Mouse (Mus musculus): ENCODE measurements around the gene Mrpl23. TPM values are rescaled to one million over a fixed set of nuclear protein-coding genes. Genes with fewer than 3 reads are reported as not detected.

Gene Mrpl23
- polyA plus RNA-seq, 1 experiment from 2014 or later: 23.5 TPM

DNA sequence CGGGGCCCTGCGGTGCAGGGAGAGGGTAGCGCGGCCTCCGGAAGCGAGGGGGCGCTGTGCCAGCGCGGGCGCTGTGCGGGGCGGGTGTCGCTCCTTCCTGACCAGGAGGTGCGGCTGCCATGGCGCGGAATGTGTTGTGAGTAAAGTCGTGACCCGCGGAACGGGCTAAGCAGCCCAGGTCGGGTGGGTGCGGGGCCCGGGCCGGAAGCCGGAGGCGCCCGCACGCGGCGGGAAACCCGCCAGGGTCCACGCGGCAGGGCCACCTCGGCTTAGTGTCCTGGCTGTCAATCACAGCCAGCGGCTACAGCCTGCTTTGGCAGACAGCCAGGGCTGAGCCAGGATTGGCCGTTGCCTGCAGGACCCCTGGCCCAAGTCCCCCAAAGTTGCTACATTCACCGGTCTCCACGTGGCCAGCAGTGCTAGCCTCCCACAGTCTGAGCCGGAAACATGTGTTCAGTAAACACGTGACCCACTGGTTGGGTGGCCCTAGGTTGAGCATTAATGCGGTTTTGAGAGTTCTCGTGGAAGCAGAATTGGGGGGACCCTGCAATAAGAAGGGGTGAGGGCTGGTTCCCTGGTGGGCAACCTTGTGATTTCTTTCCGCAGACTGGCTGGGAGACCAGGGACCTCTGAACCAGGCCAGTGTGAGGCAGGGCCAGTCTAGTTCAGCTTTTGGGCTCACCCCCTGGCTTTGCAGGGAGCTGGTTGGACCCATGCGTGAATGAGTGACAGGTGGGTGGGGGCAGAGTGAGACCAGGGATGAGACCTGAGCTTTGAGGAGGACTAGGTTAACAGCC lies 771 bp downstream of the Mrpl23 start:
- Histone ChIP-seq H3K27me3 (ENCODE audit: control insufficient read depth, insufficient read depth, low read length) (no peaks in the 10 kb centered on the region), H3K9me3 (ENCODE audit: control insufficient read depth, low read length) (no peaks in the 10 kb centered on the region), H3K4me2 (ENCODE audit: low read length) (peak overlapping the region; percentile 76), H3K36me3 (ENCODE audit: control insufficient read depth, insufficient read depth, low read length) (peaks cover 14% of the 10 kb centered on the region; the same call in 1 of the 2 replicates), H3K4me3 (ENCODE audit: control insufficient read depth in 1 of 2, insufficient read depth in 1 of 2, low read depth in 1 of 2, low read length in 2 of 2) (peak overlapping the region; percentile 40 to 59), H3K4me1 (ENCODE audit: control insufficient read depth in 2 of 2, insufficient read depth in 2 of 2, low read length in 2 of 2) (peaks cover 36 to 43% of the 10 kb centered on the region in 2 experiments), H3K9ac (ENCODE audit: low read length) (peak overlapping the region; percentile 74), H3K27ac (replicated peaks in 1 of 2; ENCODE audit: control insufficient read depth in 1 of 2, insufficient read depth in 1 of 2, low read depth in 2 of 2, low read length in 2 of 2) (peak overlapping the region; percentile 87 to 96)
- ATAC-seq (ENCODE audit: insufficient number of reproducible peaks, insufficient read depth, low FRiP score, low read depth): peak; percentile 80
- 3% methylated on average over 42 of the region's 44 CpGs for WGBS

GRCm38 (mm10) chr7:142535116-142535515 lies 2.6 kb downstream of the Mrpl23 start:
- H3K4me2 ChIP-seq (ENCODE audit: low read length): no peak overlapping the region
- no peak overlapping the region for H3K4me3 ChIP-seq (ENCODE audit: control insufficient read depth in 1 of 2, insufficient read depth in 1 of 2, low read depth in 1 of 2, low read length in 2 of 2)
- peaks cover 37 to 51% of the 10 kb centered on the region in 2 experiments for H3K4me1 ChIP-seq (ENCODE audit: control insufficient read depth in 2 of 2, insufficient read depth in 2 of 2, low read length in 2 of 2)
- WGBS: 64% methylated on average over 4 of the region's 4 CpGs
- H3K27me3 ChIP-seq (ENCODE audit: control insufficient read depth, insufficient read depth, low read length): no peaks in the 10 kb centered on the region
- H3K9ac ChIP-seq (ENCODE audit: low read length): peak overlapping the region; percentile 18; the same call in 1 of the 2 replicates
- peaks cover 14% of the 10 kb centered on the region; the same call in 1 of the 2 replicates for H3K36me3 ChIP-seq (ENCODE audit: control insufficient read depth, insufficient read depth, low read length)
- H3K27ac ChIP-seq (replicated peaks in 1 of 2; ENCODE audit: control insufficient read depth in 1 of 2, insufficient read depth in 1 of 2, low read depth in 2 of 2, low read length in 2 of 2): peak overlapping the region; percentile 87 to 96
- ATAC-seq (ENCODE audit: insufficient number of reproducible peaks, insufficient read depth, low FRiP score, low read depth): no peak
- H3K9me3 ChIP-seq (ENCODE audit: control insufficient read depth, low read length): no peaks in the 10 kb centered on the region

DNA sequence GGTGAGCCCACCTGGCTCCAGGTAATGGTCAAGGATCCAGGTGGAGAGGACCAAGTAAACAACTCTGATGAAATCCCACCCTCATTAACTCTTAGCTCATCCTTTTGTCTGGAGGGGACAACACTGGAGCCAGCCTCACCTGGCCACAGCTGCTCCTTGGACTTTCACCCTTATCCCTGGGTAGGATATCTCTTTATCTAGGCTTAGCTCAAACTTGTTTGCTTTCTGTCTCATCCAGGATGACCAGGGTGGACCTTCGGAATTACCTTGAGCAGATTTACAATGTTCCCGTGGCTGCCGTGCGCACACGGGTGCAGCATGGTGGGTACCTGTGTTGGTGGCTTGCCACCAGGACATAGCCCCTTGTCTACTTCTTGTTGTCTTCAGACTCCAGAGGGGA lies 3.3 kb downstream of the Mrpl23 start:
- H3K9ac ChIP-seq (ENCODE audit: low read length): no peak overlapping the region
- H3K9me3 ChIP-seq (ENCODE audit: control insufficient read depth, low read length): no peaks in the 10 kb centered on the region
- no peak overlapping the region for H3K4me2 ChIP-seq (ENCODE audit: low read length)
- peak overlapping the region; percentile 87 to 96 for H3K27ac ChIP-seq (replicated peaks in 1 of 2; ENCODE audit: control insufficient read depth in 1 of 2, insufficient read depth in 1 of 2, low read depth in 2 of 2, low read length in 2 of 2)
- H3K4me3 ChIP-seq (ENCODE audit: control insufficient read depth in 1 of 2, insufficient read depth in 1 of 2, low read depth in 1 of 2, low read length in 2 of 2): no peak overlapping the region
- ATAC-seq (ENCODE audit: insufficient number of reproducible peaks, insufficient read depth, low FRiP score, low read depth): no peak
- peaks cover 38 to 53% of the 10 kb centered on the region in 2 experiments for H3K4me1 ChIP-seq (ENCODE audit: control insufficient read depth in 2 of 2, insufficient read depth in 2 of 2, low read length in 2 of 2)
- no peaks in the 10 kb centered on the region for H3K27me3 ChIP-seq (ENCODE audit: control insufficient read depth, insufficient read depth, low read length)
- WGBS: 97% methylated on average over 5 of the region's 5 CpGs
- H3K36me3 ChIP-seq (ENCODE audit: control insufficient read depth, insufficient read depth, low read length): peaks cover 16% of the 10 kb centered on the region; the same call in 1 of the 2 replicates

DNA sequence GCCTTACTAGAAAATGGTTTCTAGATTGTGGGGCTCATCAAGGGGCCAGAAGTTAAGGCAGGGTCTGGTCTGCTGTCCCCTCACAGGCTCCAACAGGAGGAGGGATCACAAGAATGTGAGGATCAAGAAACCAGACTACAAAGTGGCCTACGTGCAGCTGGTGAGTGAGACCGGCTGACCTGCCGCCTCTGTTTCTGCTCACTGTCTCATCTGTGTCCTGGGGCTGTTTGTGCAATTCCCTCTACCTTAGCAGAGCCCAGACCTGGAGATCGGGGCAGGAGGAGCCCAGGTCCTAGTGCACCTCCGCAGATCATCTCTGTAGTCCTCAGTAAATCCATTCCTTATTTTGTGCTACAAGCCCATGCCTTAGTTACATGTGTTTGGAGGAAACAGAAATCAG lies 4.7 kb downstream of the Mrpl23 start:
- Histone ChIP-seq H3K27ac (replicated peaks in 1 of 2; ENCODE audit: control insufficient read depth in 1 of 2, insufficient read depth in 1 of 2, low read depth in 2 of 2, low read length in 2 of 2) (peak overlapping the region in 1 of 2 experiments; percentile 64; a peak in 2 of 4 replicates), H3K9me3 (ENCODE audit: control insufficient read depth, low read length) (no peaks in the 10 kb centered on the region), H3K9ac (ENCODE audit: low read length) (no peak overlapping the region), H3K4me3 (ENCODE audit: control insufficient read depth in 1 of 2, insufficient read depth in 1 of 2, low read depth in 1 of 2, low read length in 2 of 2) (no peak overlapping the region), H3K36me3 (ENCODE audit: control insufficient read depth, insufficient read depth, low read length) (peaks cover 22% of the 10 kb centered on the region; the same call in 1 of the 2 replicates), H3K4me1 (ENCODE audit: control insufficient read depth in 2 of 2, insufficient read depth in 2 of 2, low read length in 2 of 2) (peaks cover 36 to 49% of the 10 kb centered on the region in 2 experiments), H3K27me3 (ENCODE audit: control insufficient read depth, insufficient read depth, low read length) (no peaks in the 10 kb centered on the region), H3K4me2 (ENCODE audit: low read length) (no peak overlapping the region)
- 62% methylated on average over 5 of the region's 5 CpGs for WGBS
- no peak for ATAC-seq (ENCODE audit: insufficient number of reproducible peaks, insufficient read depth, low FRiP score, low read depth)

GRCm38 (mm10) chr7:142537879-142538278 lies 5.4 kb downstream of the Mrpl23 start:
- H3K9ac ChIP-seq (ENCODE audit: low read length): peak overlapping the region; percentile 58
- H3K9me3 ChIP-seq (ENCODE audit: control insufficient read depth, low read length): no peaks in the 10 kb centered on the region
- H3K27ac ChIP-seq (replicated peaks in 1 of 2; ENCODE audit: control insufficient read depth in 1 of 2, insufficient read depth in 1 of 2, low read depth in 2 of 2, low read length in 2 of 2): peak overlapping the region; percentile 36 to 64; a peak in 3 of 4 replicates
- no peak overlapping the region for H3K4me2 ChIP-seq (ENCODE audit: low read length)
- H3K4me3 ChIP-seq (ENCODE audit: control insufficient read depth in 1 of 2, insufficient read depth in 1 of 2, low read depth in 1 of 2, low read length in 2 of 2): no peak overlapping the region
- peak; percentile 48 for ATAC-seq (ENCODE audit: insufficient number of reproducible peaks, insufficient read depth, low FRiP score, low read depth)
- no peaks in the 10 kb centered on the region for H3K27me3 ChIP-seq (ENCODE audit: control insufficient read depth, insufficient read depth, low read length)
- peaks cover 22% of the 10 kb centered on the region; the same call in 1 of the 2 replicates for H3K36me3 ChIP-seq (ENCODE audit: control insufficient read depth, insufficient read depth, low read length)
- H3K4me1 ChIP-seq (ENCODE audit: control insufficient read depth in 2 of 2, insufficient read depth in 2 of 2, low read length in 2 of 2): peaks cover 36 to 50% of the 10 kb centered on the region in 2 experiments
- 11% methylated on average over 6 of the region's 6 CpGs for WGBS

- no peak for ATAC-seq (ENCODE audit: insufficient number of reproducible peaks, insufficient read depth, low FRiP score, low read depth)
- Histone ChIP-seq H3K4me3 (ENCODE audit: control insufficient read depth in 1 of 2, insufficient read depth in 1 of 2, low read depth in 1 of 2, low read length in 2 of 2) (no peak overlapping the region), H3K27me3 (ENCODE audit: control insufficient read depth, insufficient read depth, low read length) (no peaks in the 10 kb centered on the region), H3K27ac (replicated peaks in 1 of 2; ENCODE audit: control insufficient read depth in 1 of 2, insufficient read depth in 1 of 2, low read depth in 2 of 2, low read length in 2 of 2) (peak overlapping the region; percentile 36 to 64; a peak in 3 of 4 replicates), H3K36me3 (ENCODE audit: control insufficient read depth, insufficient read depth, low read length) (peaks cover 22% of the 10 kb centered on the region; the same call in 1 of the 2 replicates), H3K9ac (ENCODE audit: low read length) (peak overlapping the region; percentile 58), H3K9me3 (ENCODE audit: control insufficient read depth, low read length) (no peaks in the 10 kb centered on the region), H3K4me1 (ENCODE audit: control insufficient read depth in 2 of 2, insufficient read depth in 2 of 2, low read length in 2 of 2) (peaks cover 39 to 54% of the 10 kb centered on the region in 2 experiments), H3K4me2 (ENCODE audit: low read length) (no peak overlapping the region)
- WGBS: 43% methylated on average over 4 of the region's 4 CpGs
Measured at GRCm38 (mm10) chr7:142538291-142538690, 5.8 kb downstream of the Mrpl23 start.

GRCm38 (mm10) chr7:142538766-142539165 lies 6.3 kb downstream of the Mrpl23 start:
- Histone ChIP-seq H3K4me1 (ENCODE audit: control insufficient read depth in 2 of 2, insufficient read depth in 2 of 2, low read length in 2 of 2) (peaks cover 37 to 50% of the 10 kb centered on the region in 2 experiments), H3K9ac (ENCODE audit: low read length) (peak overlapping the region; percentile 58; the same call in 1 of the 2 replicates)

More at GRCm38 (mm10) chr7:142538766-142539165, 6.3 kb downstream of the Mrpl23 start:
- no peaks in the 10 kb centered on the region for H3K27me3 ChIP-seq (ENCODE audit: control insufficient read depth, insufficient read depth, low read length)
- no peak for ATAC-seq (ENCODE audit: insufficient number of reproducible peaks, insufficient read depth, low FRiP score, low read depth)
- H3K4me2 ChIP-seq (ENCODE audit: low read length): no peak overlapping the region
- peak overlapping the region; percentile 36 to 64; a peak in 2 of 4 replicates for H3K27ac ChIP-seq (replicated peaks in 1 of 2; ENCODE audit: control insufficient read depth in 1 of 2, insufficient read depth in 1 of 2, low read depth in 2 of 2, low read length in 2 of 2)
- 42% methylated on average over 6 of the region's 6 CpGs for WGBS
- H3K9me3 ChIP-seq (ENCODE audit: control insufficient read depth, low read length): no peaks in the 10 kb centered on the region
- no peak overlapping the region for H3K4me3 ChIP-seq (ENCODE audit: control insufficient read depth in 1 of 2, insufficient read depth in 1 of 2, low read depth in 1 of 2, low read length in 2 of 2)
- H3K36me3 ChIP-seq (ENCODE audit: control insufficient read depth, insufficient read depth, low read length): peaks cover 22% of the 10 kb centered on the region; the same call in 1 of the 2 replicates

All from heart, embryonic 14.5 days (tissue).